Mouse (Mus musculus): ENCODE results near the gene Ubap2. TPM values are rescaled to one million over a fixed set of nuclear protein-coding genes. Genes with fewer than 3 reads are reported as not detected.
A peak's percentile ranks its signal among the peaks of the same experiment; 100 is the strongest.

Gene Ubap2
- total RNA-seq, 2 experiments from 2014 or later, result 36.6 to 46.2 TPM

DNA sequence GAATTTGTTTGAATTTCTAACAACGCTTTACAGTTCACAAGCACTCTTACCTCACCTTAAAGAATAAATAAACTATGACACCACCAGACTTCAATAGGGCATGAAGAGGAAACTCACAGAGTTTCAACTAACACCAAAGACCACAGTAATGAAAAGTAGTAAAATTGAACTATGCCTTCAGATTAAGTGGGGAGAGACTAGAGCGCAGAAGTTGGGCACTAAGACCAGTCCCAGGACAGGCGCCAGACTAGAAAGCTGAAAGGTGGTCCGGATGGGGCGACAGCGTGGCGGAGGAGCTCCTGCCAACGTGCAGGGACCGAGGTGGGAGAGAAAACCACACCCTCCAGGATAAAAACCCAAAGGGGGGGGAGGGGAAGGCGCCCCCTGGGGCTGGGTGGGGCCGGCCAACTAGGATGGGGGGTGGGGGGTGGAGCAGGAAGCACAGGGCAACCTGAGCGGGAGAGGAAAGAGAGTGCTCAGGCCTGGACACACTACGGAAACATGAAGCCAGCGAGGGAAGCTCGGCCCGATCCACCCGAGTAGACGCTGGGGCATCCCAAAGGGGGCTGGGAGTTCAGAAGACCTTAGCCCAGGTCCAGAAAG lies 466 bp downstream of the Ubap2 start:
- no peak for DNase-seq (ENCODE audit: low spot score in 2 of 2)
- intact Hi-C loops (cut with DNase I), result loop anchor here (2.0 kb wide), 1 partner anchor 74 kb away; the partner anchor contains the start of gene Ubap1

DNA sequence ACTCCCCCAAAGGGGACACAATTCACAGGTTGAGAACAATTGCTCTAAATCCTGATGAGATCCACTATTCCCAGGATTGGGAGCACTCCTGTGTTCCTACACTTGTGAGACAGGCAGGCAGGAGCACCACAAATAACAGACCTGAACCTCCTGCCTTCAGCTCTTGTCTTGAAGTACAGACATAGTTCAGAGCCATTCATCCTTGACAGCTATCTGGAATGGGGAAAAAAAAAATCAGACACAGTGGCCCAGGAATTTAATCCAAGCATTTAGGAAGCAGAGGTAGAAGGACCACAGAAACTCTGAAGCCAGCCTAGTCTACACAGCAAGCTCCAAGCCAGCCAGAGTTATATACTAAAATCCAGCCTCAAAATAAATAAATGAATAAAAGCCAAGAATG lies 6.8 kb downstream of the Ubap2 start:
- intact Hi-C loops (cut with DNase I), result no loop called here
- DNase-seq (ENCODE audit: low spot score in 2 of 2), result no peak

DNA sequence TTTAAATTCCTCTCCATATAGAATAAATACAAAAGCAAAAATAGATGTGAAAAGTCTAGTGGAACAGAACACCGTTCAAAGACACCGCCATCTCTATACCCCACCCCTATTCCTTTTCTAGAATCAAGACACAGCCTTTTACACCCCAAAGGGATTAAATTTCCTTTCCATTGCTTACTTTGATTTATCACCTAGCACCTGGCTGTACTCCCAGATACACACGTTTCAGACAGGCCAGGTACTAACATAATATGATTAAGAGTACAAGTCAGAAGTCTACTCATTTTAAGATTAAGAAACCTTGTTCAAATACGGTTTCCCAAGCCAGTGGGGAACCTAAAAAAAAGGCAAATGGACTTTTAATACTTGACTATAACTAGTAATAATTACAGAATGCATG lies 8.6 kb downstream of the Ubap2 start:
- DNase-seq (ENCODE audit: low spot score in 2 of 2), result no peak
- intact Hi-C loops (cut with DNase I), result no loop called here

DNA sequence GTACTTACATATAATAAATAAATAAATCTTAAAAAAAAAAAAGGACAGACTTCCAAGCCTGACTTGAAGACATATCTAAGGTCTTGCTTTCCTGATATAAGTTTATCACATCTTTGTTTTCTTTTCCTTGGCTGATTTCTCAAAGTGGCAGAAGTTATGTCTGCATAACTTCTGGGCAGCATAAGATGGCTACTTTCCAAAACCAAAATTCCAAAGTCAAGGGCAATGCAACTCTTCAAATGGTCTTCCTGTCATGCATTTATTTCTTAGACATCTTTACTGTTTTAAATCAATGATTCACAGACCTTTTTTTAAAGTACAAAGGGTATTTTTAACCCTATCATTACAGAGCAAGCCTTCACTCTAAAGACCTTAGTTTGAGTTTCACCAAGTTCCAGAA lies 14.3 kb downstream of the Ubap2 start:
- intact Hi-C loops (cut with DNase I), result no loop called here

DNA sequence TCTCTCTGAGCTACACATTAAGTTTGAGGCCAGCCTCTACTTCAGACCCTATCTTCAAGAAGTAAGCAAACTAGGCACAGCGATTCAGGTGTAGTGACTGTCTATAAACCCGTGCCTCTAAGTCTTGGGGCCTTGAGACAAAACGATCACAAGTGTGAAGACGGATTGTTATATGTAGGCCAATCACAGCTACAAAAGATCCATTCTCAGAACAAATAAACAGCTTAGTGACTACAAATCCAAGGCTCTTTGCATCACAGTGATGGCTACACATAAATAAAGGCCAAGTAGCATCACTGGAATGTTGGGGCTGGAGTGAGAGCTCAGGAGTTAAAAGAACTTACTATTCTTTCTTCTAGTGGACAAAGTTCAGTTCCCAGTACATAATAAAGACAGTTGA lies 15.9 kb downstream of the Ubap2 start:
- intact Hi-C loops (cut with DNase I), result no loop called here
- DNase-seq (ENCODE audit: low spot score in 2 of 2), result no peak

More for the DNA sequence above, 14.3 kb downstream of the Ubap2 start:
- no peak for DNase-seq (ENCODE audit: low spot score in 2 of 2)

DNA sequence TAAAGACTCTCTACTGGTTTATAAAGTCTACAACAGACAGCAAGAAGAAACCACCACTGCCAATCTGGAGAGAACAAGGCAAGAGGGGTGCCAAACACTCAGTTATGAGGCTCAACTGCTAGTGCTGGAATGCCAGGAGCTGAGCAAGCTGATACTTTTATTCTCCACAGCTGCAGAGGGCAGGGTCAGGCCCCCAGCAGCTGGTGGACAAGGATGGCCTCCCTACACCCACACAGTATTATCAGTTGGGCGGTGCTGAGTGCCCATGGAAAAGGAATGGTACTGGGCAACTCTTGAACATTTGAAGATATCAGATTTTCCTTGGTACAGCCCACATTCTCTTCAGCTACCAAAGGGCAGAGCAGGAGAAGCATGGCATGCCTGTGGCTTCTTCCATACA lies 17.2 kb downstream of the Ubap2 start:
- peak in 1 of 2 experiments; percentile 6 for DNase-seq (ENCODE audit: low spot score in 2 of 2)
- intact Hi-C loops (cut with DNase I), result no loop called here

DNA sequence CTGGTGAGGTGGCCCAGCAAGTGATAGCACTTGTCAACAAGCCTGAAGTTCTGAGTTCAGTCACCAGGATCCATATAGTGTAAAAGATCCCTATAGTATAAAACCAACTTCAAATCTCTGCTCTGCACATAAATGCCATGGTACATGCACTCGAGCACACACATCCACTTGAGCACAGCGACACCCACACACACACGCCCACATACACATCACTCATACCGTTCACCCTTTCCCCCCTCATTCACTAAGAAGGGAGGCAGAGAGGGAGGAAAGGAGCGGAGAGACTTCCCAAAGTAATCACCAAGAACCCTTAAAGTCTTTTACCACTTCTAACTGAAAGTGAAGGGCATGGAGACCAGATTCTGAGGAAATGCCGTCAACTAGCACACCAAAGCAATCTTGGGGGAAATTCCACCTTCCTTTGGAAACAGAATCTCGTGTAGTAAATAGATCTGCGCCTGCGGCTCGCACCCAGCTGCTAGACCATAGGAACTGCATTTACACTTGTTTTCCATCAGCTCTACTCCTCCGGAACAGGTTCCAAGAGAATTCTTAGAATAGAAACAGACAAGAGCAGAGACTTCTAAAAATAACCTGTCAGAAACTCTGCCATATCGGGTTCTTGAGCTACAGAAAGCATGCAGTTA lies 19.3 kb downstream of the Ubap2 start:
- intact Hi-C loops (cut with DNase I), result no loop called here
- DNase-seq (ENCODE audit: low spot score in 2 of 2), result peak; percentile 39 to 80

DNA sequence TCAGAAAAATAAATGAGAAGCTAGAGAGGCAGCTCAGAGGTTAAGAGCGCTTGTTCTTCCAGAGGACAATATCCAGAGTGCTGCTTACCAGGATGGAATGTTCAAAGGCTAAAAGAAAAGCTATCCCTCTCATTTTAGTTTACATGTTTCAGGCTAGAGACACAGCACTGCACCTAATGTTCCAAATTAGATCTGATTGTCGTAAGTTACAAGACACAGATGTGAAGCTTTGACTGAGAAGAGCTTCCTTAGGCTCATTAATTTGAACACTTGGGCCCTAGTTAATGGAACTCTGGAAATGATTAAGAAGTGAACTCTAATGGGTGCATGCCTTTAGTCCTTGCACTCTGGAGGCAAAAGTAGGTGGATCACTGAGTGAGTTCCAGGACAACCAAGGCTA lies 21.2 kb downstream of the Ubap2 start:
- intact Hi-C loops (cut with DNase I), result no loop called here
- DNase-seq (ENCODE audit: low spot score in 2 of 2), result no peak

DNA sequence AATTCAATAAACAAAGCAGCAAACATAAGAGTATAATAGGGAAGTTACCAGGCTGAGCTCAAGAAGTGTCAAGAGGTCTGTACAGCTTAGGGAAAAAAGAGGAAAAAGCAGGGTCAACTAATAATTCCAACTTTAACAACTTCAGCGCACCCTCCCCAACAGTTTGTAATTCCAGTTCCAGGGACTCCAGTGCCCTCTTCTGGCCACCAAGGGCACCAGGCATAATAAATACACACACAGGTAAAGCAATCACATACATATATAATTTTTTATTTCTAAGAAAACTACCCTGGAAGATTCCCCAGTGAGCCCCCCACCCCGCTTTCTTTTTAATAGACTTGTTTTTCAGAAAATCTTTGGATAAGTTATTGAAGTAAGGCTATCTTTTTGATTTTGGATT lies 29.5 kb downstream of the Ubap2 start:
- DNase-seq (ENCODE audit: low spot score in 2 of 2), result no peak
- intact Hi-C loops (cut with DNase I), result no loop called here

DNA sequence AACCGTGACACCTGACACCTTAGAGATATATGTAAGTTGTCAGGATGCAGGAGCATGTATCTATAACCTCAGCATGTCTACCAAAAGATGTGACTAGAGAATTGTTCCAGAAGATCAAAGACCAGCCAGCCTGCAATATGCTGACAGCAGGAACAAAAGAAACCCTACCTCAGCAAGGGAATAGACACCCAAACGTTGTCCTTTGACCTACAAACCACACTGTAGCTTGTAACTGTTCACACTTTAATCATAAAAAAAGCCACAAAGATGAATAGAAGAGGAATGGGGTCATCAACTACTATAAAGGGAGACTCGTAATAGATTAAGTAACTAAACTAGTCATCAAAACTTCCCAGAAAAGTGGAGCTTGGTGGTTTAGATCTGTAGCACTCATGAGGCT lies 34.0 kb downstream of the Ubap2 start:
- intact Hi-C loops (cut with DNase I), result no loop called here
- no peak for DNase-seq (ENCODE audit: low spot score in 2 of 2)

DNA sequence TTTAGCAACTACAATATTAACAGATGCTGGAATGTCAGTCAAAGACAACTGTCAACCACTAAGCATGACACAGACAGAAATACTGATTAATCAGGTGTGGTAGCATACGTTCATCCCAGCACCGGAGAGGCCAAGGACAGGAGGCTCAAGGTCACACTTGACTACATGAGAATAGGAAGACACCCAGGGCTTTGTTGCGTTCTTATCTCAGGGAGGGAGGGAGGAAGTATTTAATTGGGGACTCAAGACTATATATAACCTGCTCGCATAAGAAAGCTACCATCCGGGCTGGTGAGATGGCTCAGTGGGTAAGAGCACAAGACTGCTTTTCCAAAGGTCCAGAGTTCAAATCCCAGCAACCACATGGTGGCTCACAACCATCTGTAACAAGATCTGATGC lies 39.3 kb downstream of the Ubap2 start:
- no peak for DNase-seq (ENCODE audit: low spot score in 2 of 2)
- intact Hi-C loops (cut with DNase I), result no loop called here

DNA sequence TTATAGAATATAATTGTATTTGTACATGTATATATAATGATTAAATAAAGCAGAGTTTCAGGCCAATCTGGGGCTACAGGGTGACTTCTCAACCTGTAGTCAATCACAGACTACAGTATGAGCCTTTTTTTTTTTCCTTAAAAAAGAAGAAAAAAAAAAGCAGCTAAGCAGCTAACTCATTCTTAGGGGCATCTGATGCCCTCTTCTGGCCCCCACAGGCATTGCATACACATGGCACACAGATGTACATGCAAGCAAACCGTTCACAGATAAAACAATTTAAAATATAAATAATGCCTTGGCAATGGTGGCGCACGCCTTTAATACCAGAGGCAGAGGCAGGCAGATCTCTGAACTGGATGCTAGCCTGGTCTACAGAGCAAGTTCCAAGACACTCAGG lies 48.6 kb downstream of the Ubap2 start:
- peak; percentile 25 to 65 for DNase-seq (ENCODE audit: low spot score in 2 of 2)
- intact Hi-C loops (cut with DNase I), result loop anchor here (2.0 to 10.0 kb wide), 3 partner anchors 60 to 172 kb away; no protein-coding TSS in a partner anchor

DNA sequence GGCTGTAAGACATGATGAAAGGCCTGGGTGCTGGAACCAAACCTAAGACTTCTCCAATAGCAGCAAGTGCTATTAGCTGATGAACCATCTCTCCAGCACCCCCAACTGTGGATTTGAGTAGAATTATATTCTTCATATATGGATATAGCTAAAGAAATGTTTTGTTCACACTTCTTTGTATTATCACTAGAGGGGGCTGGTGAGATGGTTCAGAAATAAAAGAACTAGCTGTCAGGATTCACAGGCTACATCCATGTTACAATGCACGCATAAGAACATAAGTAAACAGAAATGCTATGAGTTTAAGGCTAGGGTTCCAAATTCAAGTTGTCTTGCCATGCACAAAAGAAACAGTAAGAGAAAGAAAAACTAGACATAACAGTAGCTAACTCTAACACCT lies 49.5 kb downstream of the Ubap2 start:
- intact Hi-C loops (cut with DNase I), result loop anchor here (10.0 kb wide), 1 partner anchor 171 kb away; no protein-coding TSS in a partner anchor
- peak in 1 of 2 experiments; percentile 17 for DNase-seq (ENCODE audit: low spot score in 2 of 2)

DNA sequence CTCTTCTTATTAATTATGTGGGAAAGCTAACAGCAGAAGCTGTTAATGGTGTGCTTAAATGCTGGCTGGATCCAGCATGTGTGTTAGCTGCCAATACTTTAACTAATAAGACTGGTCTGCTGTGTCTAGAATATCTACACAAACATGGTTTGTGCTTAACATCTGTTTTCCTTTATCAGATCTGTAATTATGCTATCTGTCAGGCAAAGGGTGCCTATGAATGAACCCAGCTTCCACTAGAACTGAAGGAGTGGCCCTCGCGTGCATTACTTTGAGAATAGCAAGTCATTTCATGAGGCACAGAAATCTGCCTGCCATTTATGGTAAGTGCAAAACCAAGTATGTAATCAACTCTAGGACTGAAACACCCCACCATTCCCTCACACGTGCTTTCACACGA lies 66.9 kb downstream of the Ubap2 start:
- no peak for DNase-seq (ENCODE audit: low spot score in 2 of 2)
- intact Hi-C loops (cut with DNase I), result no loop called here

DNA sequence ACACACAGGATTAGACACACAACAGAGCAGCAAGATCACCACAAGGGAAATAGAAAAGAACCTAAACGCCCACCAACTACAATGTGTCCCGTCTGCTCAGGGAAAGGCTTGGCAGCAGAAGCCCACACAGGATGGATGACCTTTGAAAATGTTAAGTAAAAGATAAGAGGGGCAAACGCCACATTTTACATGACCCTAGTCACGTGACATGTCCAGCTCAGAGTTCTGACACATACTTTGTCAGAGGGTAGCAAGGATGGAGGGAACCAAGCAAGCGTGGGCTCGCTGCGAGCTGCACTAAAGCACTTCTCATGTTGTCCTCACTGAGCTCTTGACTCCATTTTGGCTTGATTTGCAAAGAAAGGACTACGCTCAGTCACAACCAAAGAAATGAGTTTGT lies 69.2 kb downstream of the Ubap2 start:
- no peak for DNase-seq (ENCODE audit: low spot score in 2 of 2)
- intact Hi-C loops (cut with DNase I), result no loop called here

DNA sequence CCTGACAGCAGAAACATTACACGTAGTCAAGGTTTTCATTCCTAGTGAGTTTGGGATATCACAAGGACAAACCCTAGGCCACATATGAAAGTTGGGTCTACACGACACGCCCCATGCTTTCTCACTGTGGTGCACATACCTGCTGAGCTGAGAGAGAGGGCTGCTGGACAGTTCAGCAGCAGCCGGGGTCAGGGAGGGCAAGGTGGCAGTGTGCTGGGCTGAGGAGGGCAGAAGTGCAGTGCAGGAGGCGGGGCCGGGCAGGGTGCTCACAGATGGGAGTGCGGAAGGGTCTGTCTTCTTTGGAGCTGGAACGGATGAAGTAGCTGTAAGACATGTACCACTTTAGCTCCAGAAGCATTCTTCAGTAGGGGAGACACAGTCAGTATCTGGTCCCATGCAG lies 72.8 kb downstream of the Ubap2 start:
- intact Hi-C loops (cut with DNase I), result no loop called here
- DNase-seq (ENCODE audit: low spot score in 2 of 2), result no peak

DNA sequence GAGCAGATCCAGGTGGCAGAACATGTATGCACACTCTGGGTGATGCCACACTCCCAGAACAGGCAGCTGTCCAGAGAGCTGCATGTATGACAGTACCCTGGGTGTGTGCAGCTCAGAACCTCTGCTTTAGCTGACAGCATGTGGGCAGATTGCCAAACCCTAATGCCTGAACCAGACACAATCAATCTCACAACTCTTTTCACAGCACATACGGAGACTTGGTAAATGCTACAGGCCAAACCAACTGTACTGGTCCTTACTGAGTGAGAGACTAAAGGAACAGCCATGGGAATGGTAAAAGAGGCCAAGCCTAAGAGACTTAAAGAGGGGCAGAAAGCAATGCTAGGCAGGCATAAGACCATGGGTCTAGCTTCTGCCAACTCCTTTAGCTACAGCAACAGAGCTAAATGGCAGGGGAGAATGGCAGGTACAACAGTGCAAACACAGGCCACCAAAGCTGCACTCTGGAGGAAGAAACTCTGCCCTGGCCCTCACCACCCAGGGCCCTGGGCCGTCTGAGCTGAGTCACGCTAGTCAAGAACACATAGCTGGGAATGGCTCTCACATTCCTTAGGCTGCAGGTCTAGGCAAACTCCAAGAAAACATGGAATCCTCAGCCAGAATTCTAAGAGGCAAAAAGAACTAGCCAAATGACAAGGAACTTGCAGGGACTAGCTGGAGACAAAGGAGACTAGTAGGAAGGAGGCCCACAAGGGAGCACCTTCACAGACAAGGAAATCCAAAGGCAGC lies 77.9 kb downstream of the Ubap2 start:
- no peak for DNase-seq (ENCODE audit: low spot score in 2 of 2)
- intact Hi-C loops (cut with DNase I), result no loop called here

DNA sequence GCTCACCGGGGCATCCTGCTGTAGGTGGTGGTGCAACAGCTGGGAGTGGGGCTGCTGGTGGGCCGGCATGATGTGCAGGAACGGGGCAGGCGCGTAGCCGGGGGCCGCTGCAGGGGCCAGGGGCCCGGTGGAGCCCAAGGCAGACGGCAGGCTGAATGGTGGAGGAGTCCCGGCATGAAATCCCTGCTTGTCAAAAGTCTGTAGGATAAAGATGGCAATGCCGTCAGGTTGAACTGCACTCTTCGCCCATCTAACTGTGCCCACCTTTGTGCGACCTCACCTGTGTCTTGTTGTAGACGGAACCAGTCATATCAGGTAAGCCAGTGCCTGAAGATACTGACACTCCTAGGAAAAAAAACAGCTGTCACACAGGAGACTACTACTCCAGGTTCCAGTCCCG lies 79.6 kb downstream of the Ubap2 start:
- DNase-seq (ENCODE audit: low spot score in 2 of 2), result no peak
- intact Hi-C loops (cut with DNase I), result no loop called here

DNA sequence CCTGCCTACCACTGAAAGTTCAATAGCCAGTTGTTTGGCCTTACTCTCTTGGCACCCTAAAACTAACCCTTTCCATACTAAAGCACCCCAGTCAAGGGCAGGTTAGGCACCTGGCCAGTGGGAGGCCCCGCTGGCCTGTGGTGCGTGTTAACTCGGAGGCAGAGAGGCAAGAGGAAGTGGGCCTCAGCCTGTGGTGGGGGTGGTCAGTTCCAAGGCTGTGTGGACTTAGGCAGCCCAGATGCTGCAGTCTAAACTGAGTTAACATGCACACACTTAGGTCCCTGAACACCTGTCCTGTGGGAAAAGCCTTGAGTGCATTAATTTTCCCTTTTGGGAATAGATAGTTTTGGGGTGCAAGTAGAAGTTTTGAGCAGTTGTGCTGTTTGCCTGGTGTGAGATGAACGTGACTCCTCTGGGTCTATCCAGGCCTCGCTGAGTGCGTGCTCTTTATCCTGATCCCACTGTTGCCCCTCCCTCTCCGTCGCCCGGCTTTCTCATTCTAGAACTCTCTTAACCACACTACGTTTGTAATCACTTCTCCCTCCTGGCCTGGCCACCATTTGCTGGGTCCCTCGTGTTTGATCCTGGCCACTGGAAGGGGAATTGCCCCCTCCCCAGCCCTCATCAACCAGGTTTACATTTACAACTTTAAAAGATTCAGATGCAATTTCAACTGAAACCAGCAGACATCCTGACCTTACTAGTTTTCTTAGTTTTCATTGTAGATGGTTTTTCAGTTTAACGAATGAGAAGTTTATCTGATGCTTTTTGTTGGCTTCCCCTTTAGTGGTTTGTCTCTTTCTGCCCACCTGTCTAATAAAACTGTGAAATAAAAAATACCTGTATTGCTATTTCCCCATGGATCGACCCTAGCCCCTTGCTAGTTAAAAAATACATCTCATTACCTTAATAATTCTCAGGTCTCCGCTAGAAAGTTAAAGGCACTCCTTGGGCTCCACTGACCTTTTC lies 82.1 kb downstream of the Ubap2 start:
- no peak for DNase-seq (ENCODE audit: low spot score in 2 of 2)
- intact Hi-C loops (cut with DNase I), result no loop called here

DNA sequence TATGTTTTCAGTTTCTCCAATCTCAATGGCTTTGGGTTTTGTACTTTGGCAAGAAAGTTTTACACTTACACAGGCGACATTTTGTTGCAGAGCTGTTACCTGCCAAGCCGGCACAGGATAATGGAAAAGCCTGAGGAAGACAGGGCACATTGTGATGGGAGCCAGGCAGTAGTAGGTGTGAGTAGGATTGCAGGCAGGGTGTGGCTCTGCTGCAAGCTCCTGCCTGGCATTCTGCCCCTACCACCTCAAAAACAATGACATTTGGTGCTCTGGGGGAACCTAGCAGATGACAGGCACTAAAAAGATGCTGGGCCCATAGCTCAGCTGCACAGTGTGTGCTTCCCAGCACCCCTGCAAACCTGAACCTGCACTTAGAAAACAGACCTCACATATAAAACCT lies 85.1 kb downstream of the Ubap2 start:
- intact Hi-C loops (cut with DNase I), result no loop called here
- DNase-seq (ENCODE audit: low spot score in 2 of 2), result peak in 1 of 2 experiments; percentile 55
